ENCODE assay signal across 10 mouse cellular contexts in genomic region chr7:28922606-28923005, GRCm38 (mm10). TPM values are rescaled to one million over a fixed set of nuclear protein-coding genes. Genes with fewer than 3 reads are reported as not detected.
A peak's percentile ranks its signal among the peaks of the same experiment; 100 is the strongest.
DNase-seq lines count a peak whose midpoint lies in the region; ATAC-seq and TF ChIP-seq lines count a peak whose summit lies in the region.
"Had no signal": no experiment of that assay in that cellular context is flagged by ENCODE, and none has a peak within 500 bp of the region (broad histone marks: within the 10 kb centered on the region; RNA-seq: fewer than 3 reads in every experiment).

No protein-coding gene starts in this region.

- no peak for DNase-seq in gastrocnemius, adult 2 months
- no peak for DNase-seq in gastrocnemius, postnatal 25 days
- DNase-seq in liver, result no peak
- DNase-seq: kidney, postnatal 14 days had no signal

- ATAC-seq in liver, embryonic 12.5 days, result no peak
- no peak for ATAC-seq in neural tube, embryonic 15.5 days (ENCODE audit: low FRiP score)
- ATAC-seq in forebrain, embryonic 16.5 days, result no peak
- ATAC-seq in granulocyte monocyte progenitor cell, adult 5-6 weeks (replicated peaks; ENCODE audit: poor library complexity, severe bottlenecking), result no peak

- H3K4me3 ChIP-seq in gastrocnemius, adult 2 months, result no peak overlapping the region
- no peak overlapping the region for H3K4me3 ChIP-seq in liver, embryonic 12.5 days
- no peak overlapping the region for H3K4me3 ChIP-seq in embryonic fibroblast, embryonic 13.5 days (ENCODE audit: insufficient read depth, low read length)
- no peak overlapping the region for H3K4me3 ChIP-seq in neural tube, embryonic 15.5 days (replicated peaks)
- no peak overlapping the region for H3K4me3 ChIP-seq in forebrain, embryonic 16.5 days (replicated peaks; ENCODE audit: low read length)

- no peaks in the 10 kb centered on the region for H3K9me3 ChIP-seq in liver, embryonic 12.5 days (replicated peaks)
- no peaks in the 10 kb centered on the region for H3K9me3 ChIP-seq in neural tube, embryonic 15.5 days (replicated peaks)
- H3K9me3 ChIP-seq in forebrain, embryonic 16.5 days (ENCODE audit: control insufficient read depth, low read length), result no peaks in the 10 kb centered on the region

- TF ChIP-seq CTCF in gastrocnemius, adult 2 months (IDR thresholded peaks at IDR 0.05), result no peak
- TF ChIP-seq CTCF in embryonic fibroblast, embryonic 13.5 days (IDR thresholded peaks at IDR 0.05; ENCODE audit: borderline replicate concordance, insufficient read depth, low read length), result no peak

- H3K4me2 ChIP-seq in liver, embryonic 12.5 days, result no peak overlapping the region
- H3K4me2 ChIP-seq in neural tube, embryonic 15.5 days, result no peak overlapping the region
- H3K4me2 ChIP-seq in forebrain, embryonic 16.5 days (ENCODE audit: low read length), result no peak overlapping the region

- peaks cover 71% of the 10 kb centered on the region for H3K36me3 ChIP-seq in liver, embryonic 12.5 days
- H3K36me3 ChIP-seq in neural tube, embryonic 15.5 days, result peaks cover 11% of the 10 kb centered on the region; the same call in 1 of the 2 replicates
- H3K36me3 ChIP-seq in forebrain, embryonic 16.5 days (ENCODE audit: control insufficient read depth, insufficient read depth), result no peaks in the 10 kb centered on the region

- intact Hi-C loops in gastrocnemius, adult 2 months (cut with DNase I), result loop anchor here (5.0 kb wide), 1 partner anchor 40 kb away; the partner anchor contains the start of gene Actn4

- peaks cover 98% of the 10 kb centered on the region for H3K4me1 ChIP-seq in liver, embryonic 12.5 days
- H3K4me1 ChIP-seq in embryonic fibroblast, embryonic 13.5 days (ENCODE audit: control insufficient read depth, insufficient read depth, low read length), result peaks cover 63% of the 10 kb centered on the region
- H3K4me1 ChIP-seq in neural tube, embryonic 15.5 days, result peaks cover 82% of the 10 kb centered on the region
- H3K4me1 ChIP-seq in forebrain, embryonic 16.5 days (replicated peaks; ENCODE audit: control insufficient read depth, insufficient read depth, low read length), result peaks cover 60% of the 10 kb centered on the region

- 77% methylated on average over 4 of the region's 4 CpGs for WGBS in liver, embryonic 12.5 days (ENCODE audit: insufficient replicate concordance)
- WGBS in neural tube, embryonic 15.5 days, result 59% methylated on average over 4 of the region's 4 CpGs
- WGBS in forebrain, embryonic 16.5 days, result 59% methylated on average over 4 of the region's 4 CpGs

- H3K27ac ChIP-seq in gastrocnemius, adult 2 months, result peak overlapping the region; percentile 94
- H3K27ac ChIP-seq in liver, embryonic 12.5 days, result peak overlapping the region; percentile 6; the same call in 1 of the 2 replicates
- H3K27ac ChIP-seq in embryonic fibroblast, embryonic 13.5 days (ENCODE audit: insufficient read depth, low read length), result peak overlapping the region; percentile 99
- H3K27ac ChIP-seq in neural tube, embryonic 15.5 days (replicated peaks), result peak overlapping the region; percentile 23; the same call in 1 of the 2 replicates
- H3K27ac ChIP-seq in forebrain, embryonic 16.5 days (ENCODE audit: low read length), result no peak overlapping the region

- no peak for TF ChIP-seq POLR2A in embryonic fibroblast, embryonic 13.5 days (IDR thresholded peaks at IDR 0.05; ENCODE audit: low read depth, low read length)

- H3K9ac ChIP-seq in liver, embryonic 12.5 days, result no peak overlapping the region
- no peak overlapping the region for H3K9ac ChIP-seq in neural tube, embryonic 15.5 days (replicated peaks)
- H3K9ac ChIP-seq in forebrain, embryonic 16.5 days (replicated peaks; ENCODE audit: low read depth, low read length), result no peak overlapping the region

- H3K27me3 ChIP-seq in liver, embryonic 12.5 days (replicated peaks), result no peaks in the 10 kb centered on the region
- no peaks in the 10 kb centered on the region for H3K27me3 ChIP-seq in neural tube, embryonic 15.5 days (replicated peaks)
- no peaks in the 10 kb centered on the region for H3K27me3 ChIP-seq in forebrain, embryonic 16.5 days (replicated peaks; ENCODE audit: control insufficient read depth, insufficient read depth, low read length)

RNA-seq across cellular contexts. Expression of gene Actn4, which starts 39.5 kb away (rescaled TPM):
- 10 to 100 TPM; 27.1 to 40.2 TPM for total RNA-seq in gastrocnemius, adult 2 months (2021)
- 10 to 100 TPM; 36.7 to 45.8 TPM for total RNA-seq in gastrocnemius, postnatal 25 days (2021)
- 165 and 166 TPM in 2 replicates for polyA plus RNA-seq in liver, embryonic 12.5 days (2016; fragmentation: Nextera tagmentation; extraction: Ambion mirVana)
- 446 and 575 TPM in 2 replicates for polyA plus RNA-seq in embryonic fibroblast, embryonic 13.5 days (2011; ENCODE audit: insufficient read length, low read depth, missing spikeins)
- 141 and 177 TPM in 2 replicates for polyA plus RNA-seq in neural tube, embryonic 15.5 days (2015; fragmentation: Nextera tagmentation; extraction: Ambion mirVana)
- 150 and 155 TPM in 2 replicates for polyA plus RNA-seq in forebrain, embryonic 16.5 days (2015; fragmentation: Nextera tagmentation; extraction: Ambion mirVana)
- total RNA-seq in granulocyte monocyte progenitor cell, adult 5-6 weeks (2014; fragmentation: Nextera tagmentation), result 85.8 and 94.3 TPM in 2 replicates
- 40.2 and 47.1 TPM in 2 replicates for total RNA-seq in granulocyte monocyte progenitor cell, adult 5-6 weeks (2017)

RNA-seq across cellular contexts. Expression of gene Capn12, which starts 41.4 kb away (rescaled TPM):
- under 1 TPM; 0.15 to 0.28 TPM for total RNA-seq in gastrocnemius, adult 2 months (2021)
- total RNA-seq in gastrocnemius, postnatal 25 days (2021), result under 1 TPM in 1 of 2 experiments, not detected in 1; 0.10 TPM
- 0.12 and 0.13 TPM in 2 replicates for polyA plus RNA-seq in liver, embryonic 12.5 days (2016; fragmentation: Nextera tagmentation; extraction: Ambion mirVana)
- polyA plus RNA-seq in embryonic fibroblast, embryonic 13.5 days (2011; ENCODE audit: insufficient read length, low read depth, missing spikeins), result 0.23 TPM in 1 of 2 replicates, not detected in the other
- polyA plus RNA-seq in neural tube, embryonic 15.5 days (2015; fragmentation: Nextera tagmentation; extraction: Ambion mirVana), result 0.35 and 0.60 TPM in 2 replicates
- 0.27 and 0.81 TPM in 2 replicates for polyA plus RNA-seq in forebrain, embryonic 16.5 days (2015; fragmentation: Nextera tagmentation; extraction: Ambion mirVana)
- not detected in 2 replicates for total RNA-seq in granulocyte monocyte progenitor cell, adult 5-6 weeks (2014; fragmentation: Nextera tagmentation)
- 0.13 TPM in 1 of 2 replicates, not detected in the other for total RNA-seq in granulocyte monocyte progenitor cell, adult 5-6 weeks (2017)

RNA-seq across cellular contexts. Expression of gene Lgals7, which starts 59.0 kb away (rescaled TPM):
- total RNA-seq in gastrocnemius, adult 2 months (2021), result not detected
- not detected for total RNA-seq in gastrocnemius, postnatal 25 days (2021)
- 0.25 TPM in 1 of 2 replicates, not detected in the other for polyA plus RNA-seq in liver, embryonic 12.5 days (2016; fragmentation: Nextera tagmentation; extraction: Ambion mirVana)
- polyA plus RNA-seq in embryonic fibroblast, embryonic 13.5 days (2011; ENCODE audit: insufficient read length, low read depth, missing spikeins), result 1.5 and 4.3 TPM in 2 replicates
- 3.3 and 4.8 TPM in 2 replicates for polyA plus RNA-seq in neural tube, embryonic 15.5 days (2015; fragmentation: Nextera tagmentation; extraction: Ambion mirVana)
- 1.7 and 2.9 TPM in 2 replicates for polyA plus RNA-seq in forebrain, embryonic 16.5 days (2015; fragmentation: Nextera tagmentation; extraction: Ambion mirVana)
- total RNA-seq in granulocyte monocyte progenitor cell, adult 5-6 weeks (2014; fragmentation: Nextera tagmentation), result not detected in 2 replicates
- total RNA-seq in granulocyte monocyte progenitor cell, adult 5-6 weeks (2017), result not detected in 2 replicates
- total RNA-seq: adrenal gland, postnatal 25 days had no signal

RNA-seq across cellular contexts. Expression of gene Eif3k, which starts 59.1 kb away (rescaled TPM):
- 100 to 1,000 TPM; 122 to 141 TPM for total RNA-seq in gastrocnemius, adult 2 months (2021)
- total RNA-seq in gastrocnemius, postnatal 25 days (2021), result 100 to 1,000 TPM; 116 to 137 TPM
- 325 and 336 TPM in 2 replicates for polyA plus RNA-seq in liver, embryonic 12.5 days (2016; fragmentation: Nextera tagmentation; extraction: Ambion mirVana)
- 328 and 347 TPM in 2 replicates for polyA plus RNA-seq in embryonic fibroblast, embryonic 13.5 days (2011; ENCODE audit: insufficient read length, low read depth, missing spikeins)
- polyA plus RNA-seq in neural tube, embryonic 15.5 days (2015; fragmentation: Nextera tagmentation; extraction: Ambion mirVana), result 306 and 324 TPM in 2 replicates
- 296 and 297 TPM in 2 replicates for polyA plus RNA-seq in forebrain, embryonic 16.5 days (2015; fragmentation: Nextera tagmentation; extraction: Ambion mirVana)
- 474 TPM in 2 replicates for total RNA-seq in granulocyte monocyte progenitor cell, adult 5-6 weeks (2014; fragmentation: Nextera tagmentation)
- total RNA-seq in granulocyte monocyte progenitor cell, adult 5-6 weeks (2017), result 400 and 462 TPM in 2 replicates

RNA-seq across cellular contexts. Expression of gene Map4k1, which starts 59.2 kb away (rescaled TPM):
- total RNA-seq in gastrocnemius, adult 2 months (2021), result under 1 TPM; 0.25 to 0.33 TPM
- total RNA-seq in gastrocnemius, postnatal 25 days (2021), result under 1 TPM; 0.29 to 0.36 TPM
- 33.3 and 35.0 TPM in 2 replicates for polyA plus RNA-seq in liver, embryonic 12.5 days (2016; fragmentation: Nextera tagmentation; extraction: Ambion mirVana)
- polyA plus RNA-seq in embryonic fibroblast, embryonic 13.5 days (2011; ENCODE audit: insufficient read length, low read depth, missing spikeins), result 2.0 and 2.2 TPM in 2 replicates
- 10.3 and 19.2 TPM in 2 replicates for polyA plus RNA-seq in neural tube, embryonic 15.5 days (2015; fragmentation: Nextera tagmentation; extraction: Ambion mirVana)
- polyA plus RNA-seq in forebrain, embryonic 16.5 days (2015; fragmentation: Nextera tagmentation; extraction: Ambion mirVana), result 6.7 and 10.0 TPM in 2 replicates
- total RNA-seq in granulocyte monocyte progenitor cell, adult 5-6 weeks (2014; fragmentation: Nextera tagmentation), result 46.1 and 62.3 TPM in 2 replicates
- 42.4 and 48.7 TPM in 2 replicates for total RNA-seq in granulocyte monocyte progenitor cell, adult 5-6 weeks (2017)
